Mouse (Mus musculus): ENCODE measurements at regions not wholly inside any gene's neighbourhood (a gene's known extent, or its start where the extent isn't known, plus 50 kb on each side); places are given as distances from the start of the nearest gene placed in this dataset.

- no peak for TF ChIP-seq CTCF (IDR thresholded peaks at IDR 0.05; ENCODE audit: extremely low read depth, insufficient read length, insufficient replicate concordance, low read depth, low read length)
- no peak for TF ChIP-seq POLR2A (IDR thresholded peaks at IDR 0.05; ENCODE audit: low read depth, low read length)
Observed at GRCm38 (mm10) chr16:86578281-86578680, 676.7 kb upstream of the Adamts5 start.
